Mouse (Mus musculus): ENCODE measurements around the gene Dcun1d5. TPM values are rescaled to one million over a fixed set of nuclear protein-coding genes. Genes with fewer than 3 reads are reported as not detected.

The Dcun1d5 gene
- polyA plus RNA-seq, 1 experiment from 2014 or later, result 40.9 TPM

DNA sequence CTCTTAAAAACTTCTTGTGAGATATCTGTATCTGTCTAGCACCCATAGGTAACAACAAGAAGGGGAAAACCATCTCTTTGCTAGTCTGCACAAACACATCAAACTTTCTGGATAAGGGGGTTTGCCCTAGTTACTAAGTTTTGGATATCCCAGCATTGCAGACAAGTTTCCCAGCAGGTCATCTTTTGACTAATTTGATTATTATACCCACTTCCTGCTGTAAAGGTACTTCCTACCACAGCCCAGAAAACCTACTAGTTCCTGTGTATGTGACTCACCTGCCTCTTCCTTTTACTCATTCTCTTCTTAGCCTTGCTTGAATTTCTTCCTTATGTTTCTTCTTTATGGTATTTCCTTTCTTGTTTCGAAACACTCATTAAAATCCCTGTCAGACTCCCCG, 55.6 kb downstream of the Dcun1d5 start:
- Histone ChIP-seq H3K79me2 (ENCODE audit: inconsistent target) (no peaks in the 10 kb centered on the region), H3K27ac (no peak overlapping the region), H3K4me3 (ENCODE audit: inconsistent target) (no peak overlapping the region), H3K36me3 (ENCODE audit: inconsistent target) (no peaks in the 10 kb centered on the region)
- WGBS (ENCODE audit: missing documents), result 61% methylated on average over 2 of the region's 2 CpGs

DNA sequence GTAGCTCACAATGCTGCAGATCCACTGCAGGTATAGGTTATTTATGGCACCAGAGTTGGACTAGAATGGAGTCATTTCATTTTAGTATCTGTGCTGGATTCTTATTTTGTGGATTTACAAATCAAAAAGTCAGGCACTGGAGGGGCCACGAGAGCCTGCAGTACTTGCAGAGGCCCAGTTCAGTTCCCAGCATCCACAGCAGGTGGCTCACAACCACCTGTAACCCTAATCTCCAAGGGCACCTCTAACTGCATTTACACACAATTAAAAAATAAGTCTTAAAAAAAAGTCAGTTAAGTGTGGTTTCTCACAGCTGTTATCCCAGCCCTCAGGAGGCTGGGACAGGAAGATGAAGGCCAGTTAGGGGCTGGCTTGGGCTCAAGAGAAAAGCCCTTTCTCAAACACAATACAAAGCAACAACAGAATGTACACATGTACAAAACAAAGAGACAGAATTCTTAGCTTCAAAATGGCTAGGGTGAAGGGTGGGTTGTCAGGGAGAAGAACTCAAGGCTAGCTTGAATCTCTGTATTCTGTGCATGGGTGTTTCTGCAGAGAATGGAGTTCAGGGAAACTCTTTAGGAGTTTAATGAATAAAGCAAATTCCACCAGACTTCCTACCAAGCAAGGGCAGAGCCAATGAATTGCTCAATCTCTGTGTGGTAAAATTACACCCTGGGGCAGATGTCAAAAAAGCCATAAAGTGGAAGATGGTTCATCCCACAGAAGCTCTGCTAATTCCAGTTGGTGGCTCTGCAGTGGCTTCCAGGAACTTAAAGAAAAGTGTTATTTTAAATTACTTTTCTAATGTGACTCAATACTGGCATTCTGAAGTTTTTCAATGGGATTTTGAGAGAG, 68.7 kb downstream of the Dcun1d5 start:
- no peak overlapping the region for H3K4me3 ChIP-seq (ENCODE audit: inconsistent target)
- 67% methylated on average over 1 of the region's 1 CpGs for WGBS (ENCODE audit: missing documents)
- no peaks in the 10 kb centered on the region for H3K36me3 ChIP-seq (ENCODE audit: inconsistent target)
- H3K27ac ChIP-seq, result no peak overlapping the region
- no peaks in the 10 kb centered on the region for H3K79me2 ChIP-seq (ENCODE audit: inconsistent target)

Other genes starting within 250 kb of the Dcun1d5 start
- 0.60 to 1.00 TPM (median 0.77 TPM) in 3 replicates for gene Dync2h1, start 74 bp upstream of the Dcun1d5 start, polyA plus RNA-seq (2018)
- 7.8 to 34.8 TPM (median 14.0 TPM) in 3 replicates for gene Mmp13, start 88.0 kb downstream of the Dcun1d5 start, polyA plus RNA-seq (2018)
- gene Mmp12, start 159.9 kb downstream of the Dcun1d5 start, polyA plus RNA-seq (2018), result 54.9 to 462 TPM (median 339 TPM) in 3 replicates
- gene Mmp1b, start 203.5 kb downstream of the Dcun1d5 start, polyA plus RNA-seq (2018), result not detected in 3 replicates